Mouse (Mus musculus) embryonic facial prominence, embryonic 13.5 days (tissue): ENCODE results near the gene Tpcn2. TPM values are rescaled to one million over a fixed set of nuclear protein-coding genes. Genes with fewer than 3 reads are reported as not detected.
A peak's percentile ranks its signal among the peaks of the same experiment; 100 is the strongest.

Experiments
- ATAC-seq: fragments of 200-750 bp; cut with Nextera tagmentation; 2 replicates; pipeline ENCODE4 v1.8.0; 2017; ENCODE audit warnings: low read depth; ENCODE audit not compliant: insufficient number of reproducible peaks, insufficient read depth, low FRiP score, low TSS enrichment
- H3K27ac ChIP-seq: fragments of 300-500 bp; sonication (generic); 2 replicates; pipeline ENCODE4 v1.5.1; 2015; ENCODE audit warnings: moderate library complexity, mild to moderate bottlenecking, inconsistent platforms
- H3K27me3 ChIP-seq: fragments of 300-500 bp; sonication (generic); 2 replicates; pipeline ENCODE4 v1.6.1; 2015; ENCODE audit warnings: mild to moderate bottlenecking, inconsistent platforms
- H3K36me3 ChIP-seq: fragments of 300-500 bp; sonication (generic); 2 replicates; pipeline ENCODE4 v1.6.1; 2015; ENCODE audit warnings: mild to moderate bottlenecking, inconsistent platforms
- H3K4me1 ChIP-seq: fragments of 300-500 bp; sonication (generic); 2 replicates; pipeline ENCODE4 v1.6.1; 2015; ENCODE audit warnings: inconsistent platforms
- H3K4me2 ChIP-seq: fragments of 300-500 bp; sonication (generic); 2 replicates; pipeline ENCODE4 v1.6.1; 2015; ENCODE audit warnings: moderate library complexity, mild to moderate bottlenecking, inconsistent platforms
- H3K4me3 ChIP-seq: fragments of 300-500 bp; sonication (generic); 2 replicates; pipeline ENCODE4 v1.5.1; 2015; ENCODE audit warnings: mild to moderate bottlenecking, inconsistent platforms
- H3K9ac ChIP-seq: fragments of 300-500 bp; sonication (generic); 2 replicates; pipeline ENCODE4 v1.6.1; 2015; ENCODE audit warnings: mild to moderate bottlenecking, inconsistent platforms
- H3K9me3 ChIP-seq: fragments of 300-500 bp; sonication (generic); 2 replicates; pipeline ENCODE4 v1.6.1; 2016; ENCODE audit warnings: inconsistent platforms
- WGBS: fragments of 180-500 bp; shearing (Covaris S2); methylation state at CpG from one replicate; pipeline ENCODE4 v1.1.7; 2015; ENCODE audit warnings: mixed read lengths; 5-methylcytosine and 5-hydroxymethylcytosine counted together
- polyA plus RNA-seq: library from polyadenylated mRNA; unstranded; fragments of >200 nt; fragmentation: Nextera tagmentation; extraction: Ambion mirVana; gene quantifications from 2 replicates; pipeline ENCODE4 v1.2.1, GENCODE M21; 2015

Tpcn2 gene
- polyA plus RNA-seq, 1 experiment from 2014 or later = 14.7 TPM

DNA sequence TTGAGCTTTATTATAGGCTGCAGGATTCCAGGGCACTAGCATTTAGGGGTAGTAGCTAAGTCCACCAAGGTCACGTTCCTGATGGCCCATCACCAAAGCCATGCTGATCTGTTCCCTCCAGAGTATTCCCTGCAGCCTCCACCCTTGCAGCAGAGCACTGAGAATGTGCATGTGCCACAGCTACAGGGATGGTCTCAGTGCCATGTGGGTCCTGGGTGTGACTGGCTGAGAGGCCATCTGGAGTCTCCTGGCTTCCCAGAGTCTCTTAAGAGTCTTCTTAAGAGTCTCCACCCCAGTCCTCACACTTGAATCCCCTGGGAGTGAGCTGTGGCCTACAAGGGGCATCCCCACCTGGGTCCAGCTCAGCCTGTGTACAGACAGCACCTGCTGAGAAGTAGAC, 26.1 kb upstream of the Tpcn2 start:
- Histone ChIP-seq H3K4me3 (no peak overlapping the region), H3K4me1 (0 out of 2 replicates have a peak, but pooled peaks cover 3% of the 10 kb centered on the region), H3K36me3 (no peaks in the 10 kb centered on the region), H3K27me3 (no peaks in the 10 kb centered on the region), H3K27ac (no peak overlapping the region), H3K4me2 (no peak overlapping the region), H3K9me3 (no peaks in the 10 kb centered on the region), H3K9ac (no peak overlapping the region)
- 77% methylated on average over 1 of the region's 1 CpGs for WGBS
- no peak for ATAC-seq

DNA sequence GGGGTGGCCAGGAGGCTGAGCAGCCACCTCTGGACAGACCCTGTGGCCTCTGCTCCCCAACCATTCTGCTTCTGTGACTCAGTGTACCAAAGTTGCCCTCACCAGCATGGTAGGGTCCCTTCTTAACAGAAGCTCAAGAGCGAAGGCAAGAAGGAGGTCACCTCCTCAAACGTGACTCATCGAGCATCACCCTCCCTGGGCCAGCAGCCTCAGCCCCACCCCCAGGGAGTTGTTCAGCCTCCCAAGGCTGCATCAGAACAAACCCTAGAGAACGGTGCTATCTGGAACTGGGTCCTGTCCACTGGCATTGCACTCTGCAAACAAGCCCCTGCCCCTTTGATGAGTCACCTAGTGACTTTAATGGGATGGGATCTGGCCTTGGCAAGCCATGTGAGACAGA, 25.1 kb upstream of the Tpcn2 start:
- Histone ChIP-seq H3K4me3 (no peak overlapping the region), H3K4me2 (no peak overlapping the region), H3K9ac (no peak overlapping the region), H3K36me3 (no peaks in the 10 kb centered on the region), H3K27me3 (no peaks in the 10 kb centered on the region), H3K9me3 (no peaks in the 10 kb centered on the region), H3K27ac (no peak overlapping the region), H3K4me1 (0 out of 2 replicates have a peak, but pooled peaks cover 3% of the 10 kb centered on the region)
- no peak for ATAC-seq
- 82% methylated on average over 4 of the region's 4 CpGs for WGBS

DNA sequence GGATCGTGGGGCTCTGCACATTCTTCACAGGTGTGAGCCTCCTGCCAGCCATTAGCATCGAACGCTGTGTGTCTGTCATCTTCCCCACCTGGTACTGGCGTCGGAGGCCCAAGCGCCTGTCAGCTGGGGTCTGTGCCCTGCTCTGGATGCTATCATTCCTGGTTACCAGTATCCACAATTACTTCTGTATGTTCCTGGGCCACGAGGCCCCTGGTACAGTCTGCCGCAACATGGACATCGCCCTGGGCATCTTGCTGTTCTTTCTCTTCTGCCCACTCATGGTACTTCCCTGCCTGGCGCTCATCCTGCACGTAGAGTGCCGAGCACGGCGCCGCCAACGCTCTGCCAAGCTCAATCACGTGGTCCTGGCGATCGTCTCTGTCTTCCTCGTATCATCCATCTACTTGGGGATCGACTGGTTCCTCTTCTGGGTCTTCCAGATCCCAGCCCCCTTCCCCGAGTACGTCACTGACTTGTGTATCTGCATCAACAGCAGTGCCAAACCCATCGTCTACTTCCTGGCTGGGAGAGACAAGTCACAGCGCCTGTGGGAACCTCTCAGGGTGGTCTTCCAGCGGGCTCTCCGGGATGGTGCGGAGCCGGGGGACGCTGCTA, 24.4 kb upstream of the Tpcn2 start:
- ATAC-seq = no peak
- Histone ChIP-seq H3K4me2 (no peak overlapping the region), H3K9me3 (no peaks in the 10 kb centered on the region), H3K4me3 (no peak overlapping the region), H3K27me3 (no peaks in the 10 kb centered on the region), H3K4me1 (peaks cover 5% of the 10 kb centered on the region; the same call in 1 of the 2 replicates), H3K27ac (no peak overlapping the region), H3K9ac (no peak overlapping the region), H3K36me3 (no peaks in the 10 kb centered on the region)
- 78% methylated on average over 30 of the region's 30 CpGs for WGBS

DNA sequence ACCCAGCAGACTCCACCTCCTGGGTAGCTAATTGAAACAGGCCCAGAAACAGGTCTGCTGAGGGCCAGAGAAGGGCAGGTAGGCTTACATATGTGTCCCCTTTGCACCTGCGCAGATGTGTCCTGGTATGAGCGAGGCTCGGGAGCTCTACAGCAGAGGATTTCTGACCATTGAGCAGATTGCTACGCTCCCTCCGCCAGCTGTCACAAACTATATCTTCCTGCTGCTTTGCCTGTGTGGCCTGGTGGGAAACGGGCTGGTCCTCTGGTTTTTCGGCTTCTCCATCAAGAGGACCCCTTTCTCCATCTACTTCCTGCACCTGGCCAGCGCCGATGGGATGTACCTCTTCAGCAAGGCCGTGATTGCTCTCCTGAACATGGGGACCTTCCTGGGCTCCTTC, 23.8 kb upstream of the Tpcn2 start:
- ATAC-seq = no peak
- Histone ChIP-seq H3K9ac (no peak overlapping the region), H3K36me3 (no peaks in the 10 kb centered on the region), H3K9me3 (no peaks in the 10 kb centered on the region), H3K4me3 (no peak overlapping the region), H3K27ac (no peak overlapping the region), H3K4me1 (peaks cover 10% of the 10 kb centered on the region), H3K4me2 (no peak overlapping the region), H3K27me3 (no peaks in the 10 kb centered on the region)
- WGBS = 90% methylated on average over 10 of the region's 10 CpGs

DNA sequence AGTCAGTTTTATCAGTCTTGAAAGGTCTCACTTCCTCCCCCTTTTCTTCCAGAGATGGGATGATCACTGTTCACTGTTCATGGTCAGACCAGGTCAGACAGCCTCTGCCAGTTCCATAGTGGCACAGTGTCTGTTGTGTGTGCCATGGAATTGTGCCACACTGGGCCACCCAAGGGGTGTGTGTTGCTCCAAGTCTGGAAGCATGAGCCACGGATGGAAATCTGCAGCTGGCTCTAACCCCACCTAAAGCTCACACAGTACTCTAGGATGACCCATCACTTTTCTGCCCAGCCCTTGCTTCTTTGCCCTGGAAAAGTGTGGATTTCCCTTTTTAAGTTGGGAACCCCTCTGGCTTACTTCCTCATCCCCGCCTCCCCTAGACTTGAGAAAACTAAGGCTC, 20.3 kb upstream of the Tpcn2 start:
- Histone ChIP-seq H3K4me2 (no peak overlapping the region), H3K27ac (no peak overlapping the region), H3K4me1 (peaks cover 38% of the 10 kb centered on the region), H3K4me3 (no peak overlapping the region), H3K27me3 (no peaks in the 10 kb centered on the region), H3K36me3 (no peaks in the 10 kb centered on the region), H3K9ac (no peak overlapping the region), H3K9me3 (no peaks in the 10 kb centered on the region)
- 73% methylated on average over 2 of the region's 2 CpGs for WGBS
- no peak for ATAC-seq

DNA sequence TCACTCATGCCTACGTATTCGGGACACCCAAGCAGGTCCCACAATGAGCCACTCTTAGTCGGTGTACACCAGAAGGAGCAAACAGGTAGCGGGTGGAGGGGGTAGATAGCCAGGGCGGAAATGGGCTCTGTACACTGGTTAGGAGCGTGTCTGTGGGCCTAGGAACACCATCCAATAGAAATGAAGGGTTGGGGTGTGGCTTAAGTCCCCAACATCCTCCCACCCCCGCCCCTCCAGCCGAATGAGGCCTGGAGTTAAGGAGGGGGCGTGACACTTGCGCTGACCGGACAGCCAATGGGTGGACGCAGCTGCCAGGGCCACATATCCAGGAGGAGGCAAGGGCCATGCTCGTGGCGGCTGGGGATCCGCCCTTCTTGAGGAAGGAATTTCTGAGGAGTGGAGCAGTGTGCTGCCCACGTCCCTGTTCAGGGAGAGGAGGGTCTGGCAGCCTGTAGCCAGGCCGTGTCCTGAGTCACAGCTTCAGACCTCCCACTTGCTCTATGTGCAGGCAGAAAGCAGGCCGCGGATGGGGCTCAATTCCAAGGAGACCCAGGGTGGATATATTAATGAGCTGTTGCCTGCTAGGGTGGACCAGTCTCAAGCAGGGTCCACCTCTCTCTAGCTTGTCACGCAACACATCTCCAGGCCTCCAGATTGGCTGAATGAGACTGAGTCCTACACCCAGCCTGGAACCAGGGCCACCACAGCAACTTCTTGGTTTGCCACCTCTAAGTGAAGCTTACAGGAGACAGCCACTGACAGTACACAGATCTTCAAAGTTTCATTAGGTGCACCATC, 18.9 kb upstream of the Tpcn2 start:
- 7% methylated on average over 20 of the region's 20 CpGs for WGBS
- peak overlapping the region; percentile 49 for H3K9ac ChIP-seq
- no peaks in the 10 kb centered on the region for H3K36me3 ChIP-seq
- peak; percentile 83 for ATAC-seq
- H3K9me3 ChIP-seq = no peaks in the 10 kb centered on the region
- H3K4me2 ChIP-seq = peak overlapping the region; percentile 53
- H3K4me3 ChIP-seq = peak overlapping the region; percentile 22
- no peak overlapping the region; the same call in 1 of the 2 replicates for H3K27ac ChIP-seq
- peaks cover 36% of the 10 kb centered on the region for H3K4me1 ChIP-seq
- no peaks in the 10 kb centered on the region for H3K27me3 ChIP-seq

DNA sequence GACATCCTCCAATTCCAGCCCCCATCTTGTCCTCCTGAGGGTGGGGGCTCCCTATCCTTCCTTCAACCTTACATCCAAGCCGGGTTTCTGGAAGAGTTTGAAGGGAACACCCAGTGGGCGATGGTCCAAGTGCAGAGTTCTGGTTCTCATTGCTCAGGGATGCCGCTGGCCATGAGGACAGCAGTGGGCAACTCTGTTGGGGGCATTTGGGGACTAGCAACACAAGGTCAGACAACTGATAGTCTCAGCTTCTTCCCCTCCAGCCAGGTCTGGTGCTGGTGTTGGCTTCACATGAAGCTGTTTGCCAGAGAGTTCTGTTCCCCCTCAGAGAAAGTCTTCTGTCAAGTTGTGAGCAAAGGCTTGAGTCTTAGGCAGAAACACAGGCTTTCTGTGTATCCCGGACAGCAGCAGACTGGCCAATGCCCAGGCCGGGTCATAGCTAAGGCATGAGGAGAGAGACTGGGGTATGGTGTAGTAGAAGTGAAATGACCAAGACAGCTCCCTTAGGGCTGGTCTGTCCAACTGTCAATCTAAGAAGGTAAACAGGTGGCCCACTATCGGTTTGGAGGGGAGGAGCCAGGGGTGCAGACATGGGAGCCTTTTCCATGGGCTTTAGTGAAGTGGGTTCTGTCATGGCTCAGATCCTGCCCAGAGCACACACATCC, 17.7 kb upstream of the Tpcn2 start:
- no peak overlapping the region for H3K27ac ChIP-seq
- peaks cover 36% of the 10 kb centered on the region for H3K4me1 ChIP-seq
- ATAC-seq = no peak
- no peak overlapping the region for H3K9ac ChIP-seq
- no peaks in the 10 kb centered on the region for H3K9me3 ChIP-seq
- WGBS = 84% methylated on average over 6 of the region's 6 CpGs
- H3K27me3 ChIP-seq = no peaks in the 10 kb centered on the region
- no peak overlapping the region for H3K4me3 ChIP-seq
- H3K4me2 ChIP-seq = peak overlapping the region; percentile 3; the same call in 1 of the 2 replicates
- no peaks in the 10 kb centered on the region for H3K36me3 ChIP-seq

DNA sequence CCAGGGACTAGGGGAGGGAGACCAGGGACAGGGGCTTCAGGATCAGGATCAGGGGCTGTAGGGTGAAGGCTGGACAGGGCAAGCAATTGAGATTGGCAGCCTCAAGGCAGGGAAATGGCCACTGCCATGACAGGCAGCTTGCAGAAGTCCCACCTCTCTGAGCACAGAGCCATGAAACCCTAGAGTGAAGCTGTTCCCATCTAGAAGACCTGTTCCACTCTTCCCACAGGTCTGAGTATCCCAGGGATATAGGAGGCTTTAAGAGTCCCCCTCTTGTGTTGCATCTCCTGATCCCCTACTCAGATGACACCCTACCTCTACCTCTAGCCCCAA, 17.2 kb upstream of the Tpcn2 start:
- ATAC-seq = no peak
- H3K27ac ChIP-seq = peak overlapping the region; percentile 17; the same call in 1 of the 2 replicates

DNA sequence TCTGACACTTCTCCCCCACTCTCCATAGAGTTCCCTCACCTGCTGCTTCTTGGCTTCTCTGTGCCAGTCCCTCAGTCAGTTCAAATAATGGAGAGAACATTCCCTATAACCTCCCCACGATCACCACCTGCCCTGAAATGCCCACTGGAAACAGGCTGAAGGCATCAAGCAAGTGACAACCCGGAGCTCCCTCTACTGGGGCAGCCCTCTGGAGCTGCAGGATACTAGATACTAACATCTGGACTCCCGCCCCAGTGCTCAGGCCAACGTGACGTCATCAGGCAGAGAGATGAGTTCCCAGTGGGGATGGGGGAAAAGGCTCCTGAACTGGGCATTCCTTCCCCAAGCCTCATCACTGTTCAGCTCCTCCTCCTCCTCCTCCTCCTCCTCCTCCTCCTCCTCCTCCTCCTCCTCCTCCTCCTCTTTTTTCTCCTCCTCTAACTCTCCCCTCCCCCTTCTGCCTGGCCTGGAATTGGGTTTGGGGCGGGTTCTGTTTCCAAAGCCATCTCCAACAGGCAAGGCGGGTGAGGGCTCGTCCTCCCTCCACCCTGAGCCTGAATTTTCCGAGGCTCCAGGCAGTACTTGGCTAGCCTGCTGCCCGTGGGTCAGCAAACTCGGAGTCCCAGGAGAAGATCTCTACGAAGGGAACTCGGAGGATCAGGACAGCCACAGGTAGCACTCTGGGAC, 16.7 kb upstream of the Tpcn2 start, which contains the start of gene Mrgprf:
Mrgprf (plus strand) TSS at position 508 of the 687 bp plus-strand sequence.
- no peaks in the 10 kb centered on the region for H3K9me3 ChIP-seq
- WGBS = 35% methylated on average over 12 of the region's 13 CpGs
- H3K9ac ChIP-seq = no peak within 1 kb of the TSS
- peak within 1 kb of the TSS; percentile 3; the same call in 1 of the 2 replicates for H3K4me2 ChIP-seq
- ATAC-seq = no peak
- H3K4me1 ChIP-seq = peaks cover 36% of the 10 kb centered on the region
- peak within 1 kb of the TSS; percentile 76 for H3K27ac ChIP-seq
- H3K27me3 ChIP-seq = no peaks in the 10 kb centered on the region
- 0 out of 2 replicates have a peak within 1 kb of the TSS, but pooled peaks have one; percentile 12 for H3K4me3 ChIP-seq
- no peaks in the 10 kb centered on the region for H3K36me3 ChIP-seq

More for the DNA sequence above, 17.2 kb upstream of the Tpcn2 start:
- Histone ChIP-seq H3K9me3 (no peaks in the 10 kb centered on the region), H3K4me2 (peak overlapping the region; percentile 3; the same call in 1 of the 2 replicates), H3K27me3 (no peaks in the 10 kb centered on the region), H3K4me1 (peaks cover 36% of the 10 kb centered on the region), H3K36me3 (no peaks in the 10 kb centered on the region), H3K9ac (no peak overlapping the region), H3K4me3 (0 out of 2 replicates have a peak overlapping the region, but pooled peaks have one; percentile 12)

DNA sequence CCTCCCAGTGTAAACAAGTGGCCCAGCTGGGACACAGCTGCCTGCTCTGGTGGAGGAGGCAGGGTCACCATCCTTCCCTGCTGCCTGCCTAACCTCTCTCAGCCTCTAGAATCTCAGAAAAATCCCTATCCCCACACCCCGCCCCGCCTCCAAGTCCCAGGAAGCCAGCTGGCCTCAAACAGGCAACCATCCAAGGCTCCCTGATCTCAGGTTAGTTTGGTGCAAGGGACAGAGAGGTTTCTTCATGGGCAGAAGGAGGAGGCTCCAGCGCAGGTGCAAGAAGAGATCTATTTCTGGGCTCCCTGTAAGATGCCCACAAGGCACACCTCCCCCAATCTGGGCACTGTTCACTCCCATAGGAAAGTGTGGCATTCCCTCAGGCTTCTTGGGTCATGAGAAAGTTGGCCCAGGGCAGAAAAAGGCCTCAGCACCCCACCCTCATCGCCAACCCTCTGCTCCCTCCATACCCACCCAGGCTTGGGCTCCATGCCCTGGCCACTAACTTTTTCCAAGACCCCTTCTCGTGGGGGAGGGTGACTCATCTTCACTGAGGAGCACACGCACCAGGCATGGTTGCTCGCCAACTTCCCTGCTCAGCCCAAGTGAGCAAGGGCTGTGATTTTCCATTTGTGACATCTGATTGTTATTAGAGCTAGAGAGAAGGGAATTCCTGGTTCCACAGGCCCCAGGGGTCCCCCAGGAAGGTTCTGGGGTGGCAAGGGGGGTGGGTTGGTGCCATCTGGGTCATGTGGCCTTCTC, 15.9 kb upstream of the Tpcn2 start:
- H3K4me2 ChIP-seq = no peak overlapping the region
- ATAC-seq = no peak
- H3K4me3 ChIP-seq = no peak overlapping the region
- peaks cover 36% of the 10 kb centered on the region for H3K4me1 ChIP-seq
- no peak overlapping the region for H3K9ac ChIP-seq
- H3K9me3 ChIP-seq = no peaks in the 10 kb centered on the region
- H3K36me3 ChIP-seq = no peaks in the 10 kb centered on the region
- WGBS = 54% methylated on average over 7 of the region's 7 CpGs
- peak overlapping the region; percentile 76 for H3K27ac ChIP-seq
- no peaks in the 10 kb centered on the region for H3K27me3 ChIP-seq
